Mouse (Mus musculus) ovary, adult 10 weeks (tissue): ENCODE results near the gene Lamtor5. TPM values are rescaled to one million over a fixed set of nuclear protein-coding genes. Genes with fewer than 3 reads are reported as not detected.

ENCODE experiments used
- polyA plus RNA-seq: library from polyadenylated mRNA; stranded (reverse); fragments of 350-450 nt; fragmentation: Illumina TruSeq; extraction: RNeasy Lipid Tissue Mini Kit (QIAGEN cat#74804); gene quantifications from one replicate; pipeline ENCODE4 v1.2.3, GENCODE M21; 2014

Lamtor5 gene
- polyA plus RNA-seq = 150 TPM

DNA sequence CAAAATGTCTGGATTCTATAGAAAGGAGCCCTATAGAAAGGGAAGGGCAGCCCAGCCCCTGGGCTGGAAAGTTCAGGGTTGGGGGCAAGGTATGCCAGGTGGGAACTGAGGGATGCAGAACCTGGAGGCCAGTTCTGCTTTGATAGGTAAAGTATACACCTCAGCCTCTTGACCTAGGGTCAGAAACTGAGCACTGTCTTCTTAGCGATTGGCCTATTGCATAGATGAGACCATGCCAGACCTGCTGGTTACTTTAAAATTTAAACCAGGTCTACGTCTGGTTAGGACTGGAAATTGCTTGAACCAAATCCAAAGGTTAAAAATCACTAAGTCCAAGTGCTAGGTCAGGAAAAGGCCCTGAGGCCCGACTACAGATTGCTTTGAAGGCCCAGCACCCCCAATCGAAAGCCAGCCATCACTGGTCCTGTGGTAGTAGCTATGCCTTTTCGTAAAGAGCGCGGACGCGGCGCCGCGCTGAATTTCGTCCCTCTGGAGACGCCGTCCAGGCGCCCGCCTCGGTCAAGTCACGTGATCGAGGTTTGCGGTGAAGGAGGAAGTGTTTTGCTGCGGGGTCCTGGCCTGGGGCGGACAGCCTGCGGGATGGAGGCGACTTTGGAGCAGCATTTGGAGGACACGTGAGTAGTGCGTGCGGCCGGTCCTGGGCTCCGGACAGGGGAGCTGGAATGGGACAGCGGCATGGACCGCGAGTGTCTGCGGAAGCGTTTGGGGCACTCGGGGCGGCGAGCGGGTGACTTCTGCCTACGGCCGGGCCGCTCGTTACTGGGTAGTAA is at the start of gene Lamtor5:
Lamtor5 (plus strand) TSS at position 380 of the 791 bp plus-strand sequence.

DNA sequence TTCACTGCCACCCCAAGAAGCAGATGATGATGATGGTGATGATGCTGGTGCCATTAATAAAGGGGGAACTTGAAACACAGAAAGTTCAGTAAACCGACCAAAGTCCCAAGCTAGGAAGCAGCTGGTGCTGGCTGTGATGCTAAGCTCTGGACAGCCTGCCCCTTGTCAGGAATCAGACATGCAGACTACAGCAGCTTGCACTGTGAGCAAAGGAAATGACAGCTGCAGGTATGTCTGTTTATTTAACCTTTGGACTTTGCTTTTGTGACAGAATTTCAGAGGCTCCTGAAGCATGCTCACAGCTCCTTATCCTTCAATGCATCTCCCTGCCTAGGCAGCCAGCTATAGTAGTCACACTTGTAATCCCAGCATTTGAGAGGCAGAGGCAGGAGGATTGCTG is 48.1 kb upstream of the Lamtor5 start, which contains the start of gene A630076J17Rik:
A630076J17Rik (plus strand) TSS at position 88 of the 400 bp plus-strand sequence.

DNA sequence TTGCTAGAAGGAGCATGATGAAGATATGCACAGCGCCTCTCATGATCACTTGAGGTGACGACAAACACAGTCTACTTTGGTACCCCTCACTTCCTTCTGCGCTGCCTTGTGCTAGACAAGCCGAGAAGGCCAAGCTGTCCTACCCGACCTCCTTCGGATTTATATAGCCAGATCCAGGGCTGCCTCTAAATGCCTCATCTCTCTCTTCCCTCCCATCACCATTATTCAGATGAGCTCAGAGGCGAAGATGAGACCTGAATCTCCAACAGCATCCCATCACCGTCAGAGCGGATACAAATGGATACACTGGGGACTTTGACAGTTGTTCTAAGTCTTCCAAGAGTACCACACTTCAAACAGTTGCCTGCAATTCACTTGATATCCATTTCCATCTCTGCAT is 39.1 kb upstream of the Lamtor5 start, which contains the start of gene Prok1:
Prok1 (minus strand) TSS at position 101 of the 400 bp plus-strand sequence.

DNA sequence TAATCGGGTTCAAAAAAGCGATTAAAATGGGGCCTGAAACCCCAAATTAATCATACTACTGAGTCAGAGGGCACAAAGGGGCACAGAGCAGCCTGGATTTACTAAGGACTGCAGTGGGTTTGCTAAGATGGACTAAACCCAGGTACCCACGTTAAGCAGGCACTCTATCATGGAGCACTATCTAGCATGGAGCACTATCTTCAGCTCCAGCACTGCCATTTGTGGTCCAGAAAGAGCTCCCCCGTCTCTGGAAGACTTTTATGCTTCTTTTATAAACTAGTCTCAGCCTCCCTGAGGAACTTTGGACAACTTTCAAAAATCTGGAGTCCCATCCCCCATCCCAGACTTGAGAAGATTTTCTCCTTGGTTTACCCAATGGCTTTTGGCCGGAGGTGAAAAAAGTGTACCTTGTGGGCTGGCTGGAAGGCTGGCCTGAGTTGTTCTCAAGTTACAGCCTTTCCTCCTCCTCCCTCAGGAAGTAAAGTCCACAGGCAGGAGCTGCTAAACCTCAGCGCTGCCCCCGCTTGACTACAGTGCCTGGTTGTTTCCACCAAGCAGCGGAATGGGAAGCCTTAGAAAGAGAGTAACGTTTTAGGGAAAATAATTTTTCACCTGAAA is 12.2 kb downstream of the Lamtor5 start, which contains the start of gene Slc16a4:
Slc16a4 (plus strand) TSS at position 467 of the 618 bp plus-strand sequence.

Other genes with a start within 250 kb of the Lamtor5 start
- gene Kcna3, start 242.7 kb upstream of the Lamtor5 start, polyA plus RNA-seq = not detected
- gene Kcna2, start 177.7 kb upstream of the Lamtor5 start, polyA plus RNA-seq = 3.8 TPM
- not detected for gene Kcna10, start 95.8 kb upstream of the Lamtor5 start, polyA plus RNA-seq
- gene Cym, start 57.1 kb upstream of the Lamtor5 start, polyA plus RNA-seq = not detected
- not detected for gene A630076J17Rik, start 48.2 kb upstream of the Lamtor5 start, polyA plus RNA-seq
- gene Prok1, start 39.2 kb upstream of the Lamtor5 start, polyA plus RNA-seq = not detected
- gene Slc16a4, start 12.4 kb downstream of the Lamtor5 start, polyA plus RNA-seq = 12.2 TPM
- gene Rbm15, start 54.8 kb downstream of the Lamtor5 start, polyA plus RNA-seq = 25.7 TPM
- gene Kcnc4, start 180.7 kb downstream of the Lamtor5 start, polyA plus RNA-seq = not detected
- 1.1 TPM for gene Slc6a17, start 239.2 kb downstream of the Lamtor5 start, polyA plus RNA-seq